Mouse (Mus musculus) kidney, embryonic 14.5 days (tissue): Measurements from ENCODE around the gene Gm45837. TPM values are rescaled to one million over a fixed set of nuclear protein-coding genes. Genes with fewer than 3 reads are reported as not detected.

Experiments used
- ATAC-seq: fragments of 200-750 bp; cut with Nextera tagmentation; 2 replicates; pipeline ENCODE4 v1.8.0; 2017; ENCODE audit warnings: moderate number of reproducible peaks, mild to moderate bottlenecking, moderate TSS enrichment, moderate library complexity; ENCODE audit not compliant: low FRiP score, low TSS enrichment
- H3K27ac ChIP-seq: fragments of 300-500 bp; sonication (generic); 2 replicates; pipeline ENCODE4 v1.5.1; 2014; ENCODE audit warnings: low read depth, mild to moderate bottlenecking, low read length, moderate library complexity, mixed read lengths
- H3K27me3 ChIP-seq: fragments of 300-500 bp; sonication (generic); 2 replicates; pipeline ENCODE4 v1.6.1; 2014; ENCODE audit warnings: mild to moderate bottlenecking, low read length; ENCODE audit not compliant: control insufficient read depth, insufficient read depth
- H3K36me3 ChIP-seq: fragments of 300-500 bp; sonication (generic); 2 replicates; pipeline ENCODE4 v1.6.1; 2014; ENCODE audit warnings: low read length, mixed read lengths; ENCODE audit not compliant: control insufficient read depth, insufficient read depth
- H3K4me1 ChIP-seq: fragments of 300-500 bp; sonication (generic); 2 replicates; pipeline ENCODE4 v1.6.1; 2014; ENCODE audit warnings: low read length, mixed read lengths; ENCODE audit not compliant: control insufficient read depth, insufficient read depth
- H3K4me2 ChIP-seq: fragments of 300-500 bp; sonication (generic); replicated peaks from 2 replicates; pipeline ENCODE4 v1.6.1; 2014; ENCODE audit warnings: low read depth, mild to moderate bottlenecking, low read length
- H3K4me3 ChIP-seq: fragments of 300-500 bp; sonication (generic); 2 replicates; pipeline ENCODE4 v1.5.1; 2014; ENCODE audit warnings: mild to moderate bottlenecking, low read length
- H3K9ac ChIP-seq: fragments of 300-500 bp; sonication (generic); 2 replicates; pipeline ENCODE4 v1.6.1; 2014; ENCODE audit warnings: low read depth, mild to moderate bottlenecking, low read length, moderate library complexity
- H3K9me3 ChIP-seq: fragments of 300-500 bp; sonication (generic); 2 replicates; pipeline ENCODE4 v1.6.1; 2016; ENCODE audit warnings: low read length; ENCODE audit not compliant: control insufficient read depth
- WGBS: fragments of 180-500 bp; shearing (Covaris S2); extraction: QIAGEN DNeasy Blood & Tissue Kit; methylation state at CpG from one replicate; pipeline ENCODE4 v1.1.7; 2014; 5-methylcytosine and 5-hydroxymethylcytosine counted together
- polyA plus RNA-seq: library from polyadenylated mRNA; unstranded; fragments of >200 nt; fragmentation: Nextera tagmentation; extraction: Ambion mirVana; gene quantifications from 2 replicates; pipeline ENCODE4 v1.2.1, GENCODE M21; 2014

The Gm45837 gene
- polyA plus RNA-seq, 1 experiment from 2014 or later: 13.2 TPM

DNA sequence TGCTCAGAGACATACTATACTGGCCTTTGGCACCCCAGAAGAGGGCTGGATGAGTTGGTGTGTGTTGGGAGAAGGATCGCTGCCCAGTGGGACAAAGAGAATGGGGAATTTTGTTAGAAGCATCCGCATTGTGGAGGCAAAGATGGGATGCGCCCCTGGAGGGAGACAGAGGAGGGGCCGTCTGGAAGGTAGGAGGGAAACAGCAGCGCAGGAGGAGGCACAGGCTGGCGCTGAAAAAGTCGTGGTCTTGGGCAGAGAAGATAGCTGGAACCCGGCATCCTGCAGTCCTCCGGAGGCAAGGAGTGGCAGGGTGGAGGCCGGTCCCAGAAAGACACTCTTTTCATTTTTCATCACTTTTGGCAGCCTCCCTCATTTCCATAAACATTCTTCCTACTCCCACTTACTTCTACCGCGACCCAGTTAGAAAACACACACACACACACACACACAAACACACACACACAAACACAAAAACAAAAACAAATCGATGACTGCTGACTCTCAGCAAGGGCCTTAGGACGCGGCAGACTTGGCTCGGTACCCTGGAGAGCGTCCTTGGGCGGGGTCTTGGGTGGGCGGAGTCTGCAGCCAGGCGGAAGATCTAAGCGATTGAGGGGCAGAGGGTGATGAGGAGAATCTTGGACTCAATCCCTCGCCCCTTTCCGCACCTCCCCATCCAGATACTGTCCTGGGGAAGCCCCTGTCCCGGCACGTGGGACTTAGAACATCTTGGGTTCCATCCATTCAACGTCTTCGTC is 8.5 kb downstream of the Gm45837 start:
- 5% methylated on average over 27 of the region's 27 CpGs for WGBS
- Histone ChIP-seq H3K4me1 (peaks cover 16% of the 10 kb centered on the region), H3K36me3 (no peaks in the 10 kb centered on the region), H3K27me3 (no peaks in the 10 kb centered on the region), H3K4me2 (0 out of 2 replicates have a peak overlapping the region, but pooled peaks have one; percentile 8), H3K4me3 (no peak overlapping the region), H3K9me3 (no peaks in the 10 kb centered on the region), H3K27ac (no peak overlapping the region), H3K9ac (no peak overlapping the region)
- ATAC-seq: no peak

GRCm38 (mm10) chr7:101421529-101421928 is 10.8 kb downstream of the Gm45837 start, which contains the start of gene Pde2a:
Gene Pde2a, plus strand, starts transcription at chr7:101421691.
- 13% methylated on average over 6 of the region's 6 CpGs for WGBS
- Histone ChIP-seq H3K4me3 (no peak within 1 kb of the TSS), H3K27me3 (no peaks in the 10 kb centered on the region), H3K36me3 (no peaks in the 10 kb centered on the region), H3K4me1 (no peaks in the 10 kb centered on the region), H3K9me3 (no peaks in the 10 kb centered on the region), H3K27ac (no peak within 1 kb of the TSS), H3K4me2 (no peak within 1 kb of the TSS), H3K9ac (no peak within 1 kb of the TSS)
- no peak for ATAC-seq

GRCm38 (mm10) chr7:101422069-101422468 is 11.4 kb downstream of the Gm45837 start:
- Histone ChIP-seq H3K27me3 (no peaks in the 10 kb centered on the region), H3K36me3 (no peaks in the 10 kb centered on the region), H3K27ac (no peak overlapping the region), H3K9ac (no peak overlapping the region), H3K9me3 (no peaks in the 10 kb centered on the region), H3K4me3 (no peak overlapping the region), H3K4me2 (no peak overlapping the region), H3K4me1 (no peaks in the 10 kb centered on the region)
- WGBS: 29% methylated on average over 3 of the region's 3 CpGs
- ATAC-seq: peak; percentile 38; the same call in 1 of the 2 replicates

- no peaks in the 10 kb centered on the region for H3K9me3 ChIP-seq
- no peak overlapping the region for H3K4me2 ChIP-seq
- H3K27me3 ChIP-seq: no peaks in the 10 kb centered on the region
- WGBS: 84% methylated on average over 8 of the region's 8 CpGs
- H3K27ac ChIP-seq: no peak overlapping the region
- H3K9ac ChIP-seq: no peak overlapping the region
- no peak for ATAC-seq
- H3K36me3 ChIP-seq: no peaks in the 10 kb centered on the region
- no peak overlapping the region for H3K4me3 ChIP-seq
- H3K4me1 ChIP-seq: no peaks in the 10 kb centered on the region
Observed at GRCm38 (mm10) chr7:101422646-101423045, 12.0 kb downstream of the Gm45837 start.

DNA sequence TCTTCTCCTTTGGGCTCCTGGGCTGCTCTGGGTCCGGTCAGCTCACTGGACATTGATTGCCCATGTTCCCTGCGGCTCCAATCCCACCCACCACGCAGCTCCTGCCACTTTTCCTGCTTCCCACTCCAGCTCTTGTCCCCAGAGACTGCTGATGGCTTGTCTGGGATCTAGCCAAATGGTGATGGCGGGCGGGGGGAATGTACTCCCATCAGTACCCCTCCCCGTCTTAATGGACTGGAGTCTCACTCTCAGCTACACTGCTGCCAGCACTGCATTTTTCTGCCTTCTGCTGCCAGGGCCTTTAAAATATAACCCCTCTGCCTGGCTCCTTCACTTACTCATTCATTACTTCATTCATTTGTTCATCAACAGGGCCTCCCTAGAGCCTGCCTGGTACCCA is 13.3 kb downstream of the Gm45837 start:
- no peak for ATAC-seq
- Histone ChIP-seq H3K4me1 (no peaks in the 10 kb centered on the region), H3K27me3 (no peaks in the 10 kb centered on the region), H3K27ac (no peak overlapping the region), H3K36me3 (no peaks in the 10 kb centered on the region), H3K9me3 (no peaks in the 10 kb centered on the region), H3K9ac (no peak overlapping the region), H3K4me3 (no peak overlapping the region), H3K4me2 (no peak overlapping the region)
- WGBS: 51% methylated on average over 6 of the region's 6 CpGs

- no peak overlapping the region for H3K9ac ChIP-seq
- H3K4me3 ChIP-seq: no peak overlapping the region
- 74% methylated on average over 8 of the region's 8 CpGs for WGBS
- H3K4me1 ChIP-seq: no peaks in the 10 kb centered on the region
- H3K4me2 ChIP-seq: no peak overlapping the region
- ATAC-seq: no peak
- no peaks in the 10 kb centered on the region for H3K36me3 ChIP-seq
- H3K27me3 ChIP-seq: no peaks in the 10 kb centered on the region
- H3K9me3 ChIP-seq: no peaks in the 10 kb centered on the region
- H3K27ac ChIP-seq: no peak overlapping the region
Observed at GRCm38 (mm10) chr7:101426692-101427091, 16.0 kb downstream of the Gm45837 start.

GRCm38 (mm10) chr7:101427736-101428135 is 17.1 kb downstream of the Gm45837 start:
- no peaks in the 10 kb centered on the region for H3K4me1 ChIP-seq
- no peak overlapping the region for H3K9ac ChIP-seq
- no peaks in the 10 kb centered on the region for H3K9me3 ChIP-seq
- 29% methylated on average over 2 of the region's 2 CpGs for WGBS
- no peaks in the 10 kb centered on the region for H3K36me3 ChIP-seq
- H3K4me3 ChIP-seq: no peak overlapping the region
- no peak overlapping the region for H3K4me2 ChIP-seq
- no peak for ATAC-seq
- H3K27ac ChIP-seq: no peak overlapping the region
- H3K27me3 ChIP-seq: no peaks in the 10 kb centered on the region

DNA sequence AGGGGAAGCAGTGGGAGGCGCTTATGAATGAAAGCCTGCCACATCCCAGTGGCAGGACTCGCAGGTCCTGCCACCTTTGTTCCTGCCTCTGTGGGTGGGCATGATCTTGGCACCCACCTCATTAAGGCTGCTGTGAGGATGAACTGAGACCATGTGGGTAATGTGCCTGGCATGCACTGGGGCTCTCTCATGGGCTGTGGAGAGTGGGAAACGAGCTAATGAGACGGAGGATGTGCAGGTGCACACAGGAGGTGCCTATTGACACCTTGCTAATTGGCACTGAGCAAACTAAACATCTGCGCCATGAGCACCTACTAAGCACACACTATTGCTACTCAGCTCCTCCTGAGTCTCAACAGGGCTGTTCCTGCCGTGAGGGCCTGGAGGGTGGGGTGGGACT is 24.4 kb downstream of the Gm45837 start:
- no peak overlapping the region for H3K4me3 ChIP-seq
- H3K4me1 ChIP-seq: no peaks in the 10 kb centered on the region
- H3K27ac ChIP-seq: no peak overlapping the region
- no peak overlapping the region for H3K4me2 ChIP-seq
- 67% methylated on average over 6 of the region's 6 CpGs for WGBS
- H3K27me3 ChIP-seq: no peaks in the 10 kb centered on the region
- H3K36me3 ChIP-seq: no peaks in the 10 kb centered on the region
- ATAC-seq: no peak
- no peak overlapping the region for H3K9ac ChIP-seq
- no peaks in the 10 kb centered on the region for H3K9me3 ChIP-seq

DNA sequence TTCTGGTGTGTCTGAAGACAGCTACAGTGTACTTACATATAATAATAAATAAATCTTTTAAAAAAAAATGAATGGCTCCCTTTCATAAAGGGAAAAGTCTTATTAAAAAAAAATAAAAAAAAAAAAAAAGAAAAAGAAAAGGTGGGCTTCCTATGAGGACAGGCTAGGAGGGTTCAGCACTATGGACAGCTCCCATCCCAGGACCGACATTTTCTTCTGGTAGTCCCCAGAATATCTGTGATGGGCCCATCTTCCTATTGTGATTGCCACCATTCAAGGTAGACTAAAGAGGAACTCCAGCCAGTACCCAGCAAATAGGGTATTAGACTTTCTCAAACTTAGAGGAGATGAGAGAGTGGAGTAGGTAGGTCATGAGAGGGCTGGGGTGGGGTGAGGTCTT is 27.2 kb downstream of the Gm45837 start:
- Histone ChIP-seq H3K36me3 (no peaks in the 10 kb centered on the region), H3K4me1 (no peaks in the 10 kb centered on the region), H3K27me3 (no peaks in the 10 kb centered on the region), H3K9ac (no peak overlapping the region), H3K27ac (no peak overlapping the region), H3K4me2 (no peak overlapping the region), H3K4me3 (no peak overlapping the region), H3K9me3 (no peaks in the 10 kb centered on the region)
- ATAC-seq: no peak
- WGBS: 6% methylated on average over 1 of the region's 1 CpGs
